Mouse (Mus musculus): ENCODE results near the gene 4930415L06Rik.

Gene 4930415L06Rik

DNA sequence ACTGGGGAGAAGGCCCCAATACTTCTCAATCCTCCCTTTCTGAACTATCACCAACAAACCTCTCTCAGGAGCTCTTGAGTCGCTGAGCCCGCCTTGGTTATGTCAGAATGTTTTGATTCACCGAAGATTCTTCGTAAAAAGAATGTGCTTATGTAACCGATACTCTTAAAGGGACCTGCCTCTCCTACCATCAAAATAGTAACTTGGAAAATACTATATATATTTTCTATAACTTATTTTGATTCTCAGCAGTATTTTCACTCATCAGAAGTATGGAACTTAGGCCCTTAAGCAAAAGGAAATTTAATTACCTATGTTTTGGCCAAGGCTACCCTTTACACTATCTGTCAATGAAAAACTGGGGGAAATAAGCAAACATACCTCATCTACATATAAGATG is at the start of gene 4930415L06Rik:
Gene 4930415L06Rik, minus strand, starts transcription at position 101 of the 400 bp plus-strand sequence.
- no peak for DNase-seq

DNA sequence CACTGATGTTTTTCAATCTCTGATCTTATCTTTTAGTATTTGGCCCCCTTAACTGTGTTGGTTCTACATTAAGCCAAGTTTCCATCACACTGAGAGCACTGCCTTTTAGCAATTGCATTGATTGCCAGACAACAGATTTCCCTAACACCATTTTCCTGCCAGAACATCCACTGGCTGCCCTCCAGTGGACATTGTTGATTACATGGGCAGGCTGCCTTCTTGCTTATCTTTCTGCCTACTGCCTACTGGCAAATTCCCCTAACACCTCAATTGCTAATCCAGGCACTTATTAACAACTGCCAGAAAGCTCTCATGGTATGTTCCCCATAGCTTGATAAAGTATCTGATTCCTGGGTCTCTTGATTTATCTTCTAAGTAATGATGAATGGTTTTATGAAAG is 46.0 kb upstream of the 4930415L06Rik start:
- no peak for DNase-seq

DNA sequence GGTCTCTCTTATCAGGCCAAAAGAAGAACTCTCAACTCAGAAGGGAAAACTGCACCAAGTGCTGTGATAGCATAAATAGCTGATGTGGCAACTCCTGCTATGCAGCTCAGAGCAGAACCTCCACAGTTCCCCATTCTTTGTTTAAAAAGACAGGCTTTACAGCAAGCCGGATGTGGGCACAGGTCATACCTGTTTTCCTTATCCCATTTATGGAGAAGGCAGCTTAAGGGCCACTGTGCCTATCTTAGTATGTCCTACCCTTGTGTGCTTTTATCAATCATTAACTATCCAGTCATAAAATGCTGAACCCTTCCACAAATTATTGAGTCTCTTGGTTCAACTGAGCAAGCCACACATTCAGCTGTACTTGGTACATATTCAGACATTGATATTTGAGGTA is 27.8 kb downstream of the 4930415L06Rik start:
- no peak for DNase-seq
